Mouse (Mus musculus) forebrain, embryonic 14.5 days (tissue): Measurements from ENCODE around the gene Pde4b. TPM values are rescaled to one million over a fixed set of nuclear protein-coding genes. Genes with fewer than 3 reads are reported as not detected.

ENCODE experiments used
- ATAC-seq: fragments of 200-750 bp; cut with Nextera tagmentation; 2 replicates; pipeline ENCODE4 v1.8.0; 2017; ENCODE audit warnings: mild to moderate bottlenecking, moderate library complexity
- DNase-seq: peaks from one replicate; pipeline ENCODE4 v3.0.0-alpha.2; 2015; ENCODE audit warnings: low spot score
- H3K27ac ChIP-seq: fragments of 300-500 bp; sonication (generic); 2 replicates; pipeline ENCODE4 v1.5.1; 2014; ENCODE audit warnings: low read depth, mild to moderate bottlenecking, control low read depth, low read length, moderate library complexity
- H3K27me3 ChIP-seq: fragments of 300-500 bp; sonication (generic); replicated peaks from 2 replicates; pipeline ENCODE4 v1.6.1; 2014; ENCODE audit warnings: low read length, control low read depth, mixed read lengths; ENCODE audit not compliant: control insufficient read depth, insufficient read depth
- H3K36me3 ChIP-seq: fragments of 300-500 bp; sonication (generic); 2 replicates; pipeline ENCODE4 v1.6.1; 2014; ENCODE audit warnings: low read length, control low read depth; ENCODE audit not compliant: control insufficient read depth, insufficient read depth
- H3K4me1 ChIP-seq: fragments of 300-500 bp; sonication (generic); 2 replicates; pipeline ENCODE4 v1.6.1; 2014; ENCODE audit warnings: antibody characterized with exemption, low read length, control low read depth; ENCODE audit not compliant: control insufficient read depth, insufficient read depth
- H3K4me2 ChIP-seq: fragments of 300-500 bp; sonication (generic); 2 replicates; pipeline ENCODE4 v1.6.1; 2014; ENCODE audit warnings: mild to moderate bottlenecking, control low read depth, low read length
- H3K4me3 ChIP-seq: fragments of 300-500 bp; sonication (generic); 2 replicates; pipeline ENCODE4 v1.5.1; 2014; ENCODE audit warnings: low read depth, low read length, control low read depth
- H3K9ac ChIP-seq: fragments of 300-500 bp; sonication (generic); 2 replicates; pipeline ENCODE4 v1.6.1; 2014; ENCODE audit warnings: mild to moderate bottlenecking, low read length, control low read depth, moderate library complexity
- H3K9me3 ChIP-seq: fragments of 300-500 bp; sonication (generic); replicated peaks from 2 replicates; pipeline ENCODE4 v1.6.1; 2016; ENCODE audit warnings: low read length, control low read depth, mixed read lengths; ENCODE audit not compliant: control insufficient read depth
- WGBS: fragments of 180-500 bp; shearing (Covaris S2); extraction: QIAGEN DNeasy Blood & Tissue Kit; methylation state at CpG from one replicate; pipeline ENCODE4 v1.1.7; 2014; 5-methylcytosine and 5-hydroxymethylcytosine counted together
- polyA plus RNA-seq: library from polyadenylated mRNA; unstranded; fragments of >200 nt; fragmentation: Nextera tagmentation; extraction: Ambion mirVana; gene quantifications from 2 replicates; pipeline ENCODE4 v1.2.1, GENCODE M21; 2014

Gene Pde4b
- polyA plus RNA-seq, 1 experiment from 2014 or later, result 30.8 TPM

DNA sequence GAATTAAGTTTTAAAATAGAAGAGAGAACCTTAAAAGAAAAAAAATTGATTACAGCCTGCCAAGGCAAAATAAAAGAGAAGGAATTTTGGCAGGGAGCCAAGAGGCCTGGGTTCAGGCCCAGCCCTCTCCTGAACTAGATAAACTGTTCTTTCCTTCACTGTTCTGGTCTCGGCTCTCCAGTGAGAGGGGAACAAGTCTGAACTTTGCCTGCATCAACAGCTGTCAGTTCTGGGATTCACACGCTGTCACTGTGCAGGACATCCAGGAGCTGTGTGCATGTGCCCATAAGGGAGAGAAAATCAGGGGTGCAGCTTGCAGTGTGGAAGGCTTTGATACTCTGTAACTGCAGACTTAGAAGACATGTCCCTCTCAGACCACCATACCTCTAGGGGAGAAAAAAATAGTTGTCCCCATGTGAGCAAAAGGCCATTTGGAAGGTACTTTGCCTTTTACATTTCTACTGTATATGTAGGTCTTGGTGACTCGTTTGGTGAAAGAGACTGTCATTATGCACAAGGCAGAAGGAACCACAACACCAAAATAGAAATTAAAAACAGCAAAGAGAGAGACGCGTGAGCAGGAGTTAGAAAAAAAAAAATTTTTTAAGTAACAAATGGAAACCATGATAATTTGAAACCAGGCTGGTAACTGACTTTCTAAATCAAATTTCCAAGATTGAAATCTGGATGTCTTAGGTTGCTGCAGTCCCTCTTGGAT is 352.2 kb downstream of the Pde4b start:
- H3K27ac ChIP-seq, result no peak overlapping the region
- peak; percentile 52; the same call in 1 of the 2 replicates for ATAC-seq
- DNase-seq, result peak; percentile 58
- H3K36me3 ChIP-seq, result no peaks in the 10 kb centered on the region
- H3K4me3 ChIP-seq, result no peak overlapping the region
- WGBS, result 56% methylated on average over 5 of the region's 5 CpGs
- peaks cover 8% of the 10 kb centered on the region for H3K4me1 ChIP-seq
- no peak overlapping the region for H3K9ac ChIP-seq
- H3K9me3 ChIP-seq, result no peaks in the 10 kb centered on the region
- no peaks in the 10 kb centered on the region for H3K27me3 ChIP-seq
- no peak overlapping the region for H3K4me2 ChIP-seq

DNA sequence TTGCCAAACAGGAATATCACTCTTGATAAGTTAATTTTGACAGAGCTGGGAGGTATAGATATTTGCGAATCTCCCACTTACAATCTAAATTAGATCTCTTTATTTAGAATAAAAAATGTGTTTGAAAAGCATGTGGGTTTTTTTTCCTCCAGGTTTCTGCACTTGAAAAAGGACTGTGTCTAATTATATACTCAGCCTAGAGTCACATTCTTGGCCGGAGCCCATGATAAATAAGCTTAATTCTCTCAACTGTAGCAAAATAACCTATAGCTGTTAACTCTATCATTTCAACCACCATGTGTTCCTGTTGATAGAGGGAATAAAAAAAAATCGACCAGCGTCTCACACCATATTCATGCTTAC is 352.8 kb downstream of the Pde4b start:
- no peaks in the 10 kb centered on the region for H3K27me3 ChIP-seq
- ATAC-seq, result no peak

DNA sequence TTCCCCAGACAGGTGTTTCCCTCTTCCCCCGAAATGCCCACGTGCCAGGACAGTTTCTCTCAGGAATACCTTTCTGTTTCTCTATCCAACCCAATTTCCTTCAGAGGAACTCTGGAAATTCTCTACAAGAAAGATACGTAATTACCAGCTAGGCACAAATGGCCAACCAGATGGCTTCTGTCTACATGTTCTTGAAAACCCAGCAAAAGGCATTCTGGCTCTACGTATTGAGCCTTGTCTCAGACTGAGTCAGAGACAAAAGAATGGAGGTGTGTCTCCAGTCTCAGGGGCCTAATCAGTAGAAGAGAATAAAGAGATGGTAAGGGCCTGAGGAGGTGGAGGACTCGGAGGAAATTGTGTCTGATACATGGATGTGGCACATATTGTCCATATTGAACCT is 356.2 kb downstream of the Pde4b start:
- H3K4me2 ChIP-seq, result no peak overlapping the region
- no peak overlapping the region for H3K4me3 ChIP-seq
- ATAC-seq (peak; percentile 40; the same call in 1 of the 2 replicates), DNase-seq (peak; percentile 53)
- H3K9ac ChIP-seq, result no peak overlapping the region
- H3K36me3 ChIP-seq, result no peaks in the 10 kb centered on the region
- H3K27me3 ChIP-seq, result no peaks in the 10 kb centered on the region
- no peak overlapping the region for H3K27ac ChIP-seq
- H3K4me1 ChIP-seq, result peaks cover 8% of the 10 kb centered on the region
- no peaks in the 10 kb centered on the region for H3K9me3 ChIP-seq
- WGBS, result 36% methylated on average over 5 of the region's 5 CpGs

More for the DNA sequence above, 352.8 kb downstream of the Pde4b start:
- H3K36me3 ChIP-seq, result no peaks in the 10 kb centered on the region
- no peak overlapping the region for H3K27ac ChIP-seq
- 53% methylated on average over 4 of the region's 4 CpGs for WGBS
- peaks cover 8% of the 10 kb centered on the region for H3K4me1 ChIP-seq
- no peak overlapping the region for H3K4me2 ChIP-seq
- H3K9ac ChIP-seq, result no peak overlapping the region
- H3K9me3 ChIP-seq, result no peaks in the 10 kb centered on the region
- H3K4me3 ChIP-seq, result no peak overlapping the region
- DNase-seq, result peak; percentile 46

GRCm38 (mm10) chr4:102444501-102444900 is 357.2 kb downstream of the Pde4b start:
- no peaks in the 10 kb centered on the region for H3K9me3 ChIP-seq
- no peak overlapping the region for H3K4me3 ChIP-seq
- peak; percentile 58; the same call in 1 of the 2 replicates for ATAC-seq
- DNase-seq, result peak; percentile 31
- no peaks in the 10 kb centered on the region for H3K27me3 ChIP-seq
- no peaks in the 10 kb centered on the region for H3K36me3 ChIP-seq
- H3K4me1 ChIP-seq, result peaks cover 5% of the 10 kb centered on the region
- H3K4me2 ChIP-seq, result no peak overlapping the region
- H3K9ac ChIP-seq, result no peak overlapping the region
- H3K27ac ChIP-seq, result no peak overlapping the region
- 11% methylated on average over 3 of the region's 3 CpGs for WGBS

DNA sequence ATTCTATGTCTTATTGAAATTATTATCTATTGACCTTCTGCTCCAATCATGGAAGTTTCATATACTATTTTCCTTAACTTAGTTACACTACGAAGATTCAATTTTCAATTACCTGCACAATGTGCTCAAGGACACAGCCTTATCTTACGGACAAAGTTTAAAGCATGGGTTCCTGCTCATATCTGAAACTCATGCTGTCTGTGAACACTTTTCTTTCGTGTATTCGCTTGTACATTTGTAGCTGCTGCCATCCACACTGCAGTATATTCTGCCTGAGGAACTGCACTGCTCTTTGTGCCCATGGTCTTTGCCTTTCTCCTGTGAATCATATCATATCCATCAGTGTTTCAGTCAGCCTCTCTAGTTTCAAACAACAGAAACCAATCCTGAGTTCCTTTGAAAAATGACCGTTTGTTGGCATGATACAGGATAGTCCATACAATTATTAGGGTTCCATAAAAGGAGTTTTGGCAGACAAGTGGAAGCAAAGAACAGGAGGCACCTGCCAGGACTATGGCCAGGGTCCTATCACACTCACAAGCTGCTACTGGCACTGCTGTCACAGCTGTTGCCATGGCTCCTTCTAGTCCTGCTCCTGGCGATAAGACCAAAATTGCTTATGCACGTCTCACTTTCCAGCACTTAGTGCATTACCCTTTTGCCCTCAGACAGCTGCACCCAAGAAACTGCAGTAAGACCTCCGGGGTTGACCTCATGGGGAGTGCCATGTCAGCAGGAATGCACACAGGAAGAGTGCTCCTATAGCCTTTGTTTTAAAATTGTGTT is 359.0 kb downstream of the Pde4b start:
- no peak overlapping the region for H3K4me3 ChIP-seq
- no peak overlapping the region for H3K9ac ChIP-seq
- no peak overlapping the region for H3K4me2 ChIP-seq
- H3K4me1 ChIP-seq, result peaks cover 2% of the 10 kb centered on the region; the same call in 1 of the 2 replicates
- 90% methylated on average over 8 of the region's 8 CpGs for WGBS
- no peaks in the 10 kb centered on the region for H3K36me3 ChIP-seq
- no peaks in the 10 kb centered on the region for H3K9me3 ChIP-seq
- no peak overlapping the region for H3K27ac ChIP-seq
- no peak for ATAC-seq
- H3K27me3 ChIP-seq, result no peaks in the 10 kb centered on the region
- no peak for DNase-seq

DNA sequence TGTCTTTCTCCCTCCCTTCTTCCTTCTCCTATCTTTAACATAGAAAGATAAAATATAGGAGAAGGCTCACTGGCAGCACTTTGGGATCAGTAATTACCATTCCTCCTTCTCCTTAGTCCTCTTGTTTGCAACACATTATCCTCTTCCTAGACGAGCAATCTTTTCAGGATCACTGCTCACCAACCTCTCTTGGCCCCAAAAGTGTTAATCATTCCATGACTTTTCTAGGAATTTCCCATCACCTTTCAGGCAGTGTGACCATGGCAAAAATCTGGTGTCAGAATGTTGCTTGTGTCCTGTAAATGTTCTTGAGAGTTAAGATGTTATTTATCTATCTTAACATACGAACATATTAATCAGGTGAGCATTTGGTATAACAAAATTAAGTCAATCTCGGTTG is 369.1 kb downstream of the Pde4b start:
- ATAC-seq (no peak), DNase-seq (no peak)
- Histone ChIP-seq H3K4me2 (no peak overlapping the region), H3K36me3 (no peaks in the 10 kb centered on the region), H3K4me1 (no peaks in the 10 kb centered on the region), H3K27me3 (no peaks in the 10 kb centered on the region), H3K9me3 (no peaks in the 10 kb centered on the region), H3K4me3 (no peak overlapping the region), H3K27ac (no peak overlapping the region), H3K9ac (no peak overlapping the region)
- WGBS, result 70% methylated on average over 3 of the region's 3 CpGs

DNA sequence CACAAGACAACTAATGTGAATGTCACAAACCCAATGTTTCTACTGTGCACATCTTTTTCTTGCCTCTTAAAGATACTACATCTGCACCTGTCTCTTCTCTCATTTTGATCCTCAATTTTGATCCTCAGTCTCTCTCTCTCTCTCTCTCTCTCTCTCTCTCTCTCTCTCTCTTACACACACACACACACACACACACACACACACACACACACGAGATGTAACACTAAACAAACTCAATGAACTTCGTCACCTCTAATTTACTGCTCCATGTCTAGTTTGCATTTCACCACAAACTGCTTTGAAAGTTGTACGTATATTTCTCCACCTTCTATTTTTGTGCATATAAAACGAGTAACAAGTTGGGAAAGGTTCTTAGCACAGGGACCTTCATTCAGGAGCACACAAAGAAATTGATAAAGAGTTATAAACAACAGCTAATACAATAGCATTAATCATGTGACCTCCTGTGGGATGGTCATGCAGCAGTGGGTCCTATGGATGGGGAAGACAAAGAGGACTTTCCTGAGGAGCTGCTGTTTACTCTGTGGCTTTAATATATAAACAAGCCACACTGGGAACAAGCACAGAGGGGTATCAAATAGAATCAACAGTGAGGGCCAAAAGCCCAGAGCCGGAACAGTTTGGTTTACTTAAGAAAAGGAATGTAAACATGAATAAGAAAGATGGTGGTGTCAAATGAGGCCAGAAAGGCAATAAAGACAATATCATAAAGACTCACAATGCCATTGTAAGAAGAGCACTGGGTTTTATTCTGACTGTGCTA is 372.1 kb downstream of the Pde4b start:
- H3K9me3 ChIP-seq, result no peaks in the 10 kb centered on the region

DNA sequence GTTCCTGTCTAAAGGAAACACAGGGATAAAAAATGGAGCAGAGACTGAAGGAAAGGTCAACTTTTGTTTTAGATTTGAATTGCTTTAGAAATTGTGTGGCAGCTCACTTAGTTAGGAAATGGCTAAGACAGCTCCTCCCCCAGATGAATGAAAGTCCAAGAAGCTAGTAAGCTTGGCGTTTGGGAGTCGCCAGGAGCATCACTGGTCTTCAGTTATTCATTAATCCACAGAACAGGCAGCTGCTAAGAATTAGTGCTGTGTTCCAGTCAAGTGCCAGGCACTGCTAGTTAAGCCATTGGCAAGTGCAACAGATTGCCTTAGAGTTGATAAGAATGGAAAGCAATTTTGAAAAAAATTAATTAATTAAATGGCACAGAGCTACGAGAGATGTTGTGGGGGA is 390.8 kb downstream of the Pde4b start:
- no peak for ATAC-seq
- H3K4me3 ChIP-seq, result no peak overlapping the region
- H3K9me3 ChIP-seq, result no peaks in the 10 kb centered on the region
- 32% methylated on average over 3 of the region's 3 CpGs for WGBS
- H3K4me1 ChIP-seq, result peaks cover 2% of the 10 kb centered on the region; the same call in 1 of the 2 replicates
- DNase-seq, result no peak
- H3K27ac ChIP-seq, result no peak overlapping the region
- H3K27me3 ChIP-seq, result no peaks in the 10 kb centered on the region
- no peak overlapping the region for H3K4me2 ChIP-seq
- H3K36me3 ChIP-seq, result no peaks in the 10 kb centered on the region
- H3K9ac ChIP-seq, result no peak overlapping the region

More for the DNA sequence above, 372.1 kb downstream of the Pde4b start:
- H3K9ac ChIP-seq, result no peak overlapping the region
- WGBS, result 66% methylated on average over 5 of the region's 5 CpGs
- H3K36me3 ChIP-seq, result no peaks in the 10 kb centered on the region
- H3K4me2 ChIP-seq, result no peak overlapping the region
- H3K27ac ChIP-seq, result no peak overlapping the region
- H3K4me1 ChIP-seq, result no peaks in the 10 kb centered on the region
- H3K4me3 ChIP-seq, result no peak overlapping the region
- H3K27me3 ChIP-seq, result no peaks in the 10 kb centered on the region
- no peak for ATAC-seq
- DNase-seq, result no peak
